Mouse (Mus musculus) thymus, adult 2 months (tissue): Measurements from ENCODE around the gene Wnk2. TPM values are rescaled to one million over a fixed set of nuclear protein-coding genes. Genes with fewer than 3 reads are reported as not detected.

ENCODE experiments used
- DNase-seq: peaks from one replicate; pipeline ENCODE4 v3.0.0; 2021
- H3K27ac ChIP-seq: fragments of 200-500 bp; 2 replicates; pipeline ENCODE4 v1.5.1; 2012; ENCODE audit warnings: low read length, control low read depth; ENCODE audit not compliant: control insufficient read depth, insufficient read depth
- H3K27me3 ChIP-seq: fragments of 200-500 bp; 2 replicates; pipeline ENCODE4 v1.6.1; 2012; ENCODE audit warnings: mild to moderate bottlenecking, low read length, moderate library complexity, mixed read lengths; ENCODE audit not compliant: control insufficient read depth, insufficient read depth
- H3K36me3 ChIP-seq: fragments of 200-500 bp; 2 replicates; pipeline ENCODE4 v1.6.1; 2012; ENCODE audit warnings: mild to moderate bottlenecking, low read length, moderate library complexity; ENCODE audit not compliant: control insufficient read depth, insufficient read depth
- H3K4me1 ChIP-seq: fragments of 200-500 bp; replicated peaks from 2 replicates; pipeline ENCODE4 v1.6.1; 2012; ENCODE audit warnings: low read length; ENCODE audit not compliant: control insufficient read depth, insufficient read depth
- H3K4me3 ChIP-seq: fragments of 200-500 bp; 2 replicates; pipeline ENCODE4 v1.5.1; 2012; ENCODE audit warnings: mild to moderate bottlenecking, low read length, control low read depth, moderate library complexity; ENCODE audit not compliant: control insufficient read depth, insufficient read depth
- CTCF ChIP-seq: fragments of 200-500 bp; IDR thresholded peaks from 2 replicates; pipeline ENCODE4 v1.5.1; 2012; ENCODE audit warnings: mild to moderate bottlenecking, control low read depth, low read length, moderate library complexity, borderline replicate concordance; ENCODE audit not compliant: control insufficient read depth, poor library complexity, insufficient read depth; ENCODE audit errors: extremely low read depth
- POLR2A ChIP-seq: fragments of 200-500 bp; IDR thresholded peaks from 2 replicates; pipeline ENCODE4 v1.6.1; 2012; ENCODE audit warnings: mild to moderate bottlenecking, low read length, control low read depth, moderate library complexity; ENCODE audit not compliant: control insufficient read depth, poor library complexity, insufficient read depth; ENCODE audit errors: extremely low read depth
- WGBS: fragments of 180-500 bp; shearing (Covaris S2); methylation state at CpG from one replicate; pipeline ENCODE4 v1.1.7; 2018; 5-methylcytosine and 5-hydroxymethylcytosine counted together
- polyA plus RNA-seq: library from polyadenylated mRNA; depleted of rRNA; stranded (reverse); fragments of >200 nt; gene quantifications from 2 replicates; pipeline ENCODE4 v1.2.3, GENCODE M21; 2012

Wnk2 gene
- polyA plus RNA-seq, 1 experiment = 3.9 TPM

- H3K36me3 ChIP-seq = no peaks in the 10 kb centered on the region
- DNase-seq = no peak
- no peak overlapping the region for H3K27ac ChIP-seq
- no peak overlapping the region for H3K4me3 ChIP-seq
- no peaks in the 10 kb centered on the region for H3K4me1 ChIP-seq
- TF ChIP-seq POLR2A (no peak), CTCF (peak; percentile 44; the same call in 1 of the 2 replicates)
- 81% methylated on average over 4 of the region's 4 CpGs for WGBS
- H3K27me3 ChIP-seq = no peaks in the 10 kb centered on the region
These were observed 8.8 kb upstream of the Wnk2 start for GRCm38 (mm10) chr13:49156645-49157044.

GRCm38 (mm10) chr13:49154621-49155020 is 6.8 kb upstream of the Wnk2 start:
- H3K4me3 ChIP-seq = no peak overlapping the region
- no peak for TF ChIP-seq POLR2A
- no peak for TF ChIP-seq CTCF
- 86% methylated on average over 7 of the region's 7 CpGs for WGBS
- H3K27ac ChIP-seq = no peak overlapping the region
- no peaks in the 10 kb centered on the region for H3K27me3 ChIP-seq
- DNase-seq = no peak
- no peaks in the 10 kb centered on the region for H3K36me3 ChIP-seq
- H3K4me1 ChIP-seq = no peaks in the 10 kb centered on the region

GRCm38 (mm10) chr13:49154028-49154427 is 6.2 kb upstream of the Wnk2 start:
- no peak overlapping the region for H3K27ac ChIP-seq
- TF ChIP-seq POLR2A (no peak), CTCF (no peak)
- no peak for DNase-seq
- H3K4me3 ChIP-seq = no peak overlapping the region
- no peaks in the 10 kb centered on the region for H3K4me1 ChIP-seq
- 92% methylated on average over 10 of the region's 10 CpGs for WGBS
- H3K27me3 ChIP-seq = no peaks in the 10 kb centered on the region
- no peaks in the 10 kb centered on the region for H3K36me3 ChIP-seq

- no peak for TF ChIP-seq POLR2A
- no peak for TF ChIP-seq CTCF
- Histone ChIP-seq H3K4me1 (peaks cover 17% of the 10 kb centered on the region), H3K27me3 (peaks cover 15% of the 10 kb centered on the region), H3K36me3 (no peaks in the 10 kb centered on the region), H3K27ac (no peak overlapping the region), H3K4me3 (no peak overlapping the region)
- 92% methylated on average over 4 of the region's 4 CpGs for WGBS
- DNase-seq = no peak
These were observed 873 bp upstream of the Wnk2 start for GRCm38 (mm10) chr13:49148687-49149086.

GRCm38 (mm10) chr13:49147007-49147857 is 582 bp downstream of the Wnk2 start:
- Histone ChIP-seq H3K27ac (no peak overlapping the region), H3K4me3 (peak overlapping the region; percentile 48), H3K4me1 (peaks cover 17% of the 10 kb centered on the region), H3K27me3 (peaks cover 15% of the 10 kb centered on the region), H3K36me3 (no peaks in the 10 kb centered on the region)
- WGBS = 2% methylated on average over 98 of the region's 98 CpGs
- TF ChIP-seq POLR2A (no peak), CTCF (no peak)
- DNase-seq = peak; percentile 19

GRCm38 (mm10) chr13:49146698-49147006 is 1.2 kb downstream of the Wnk2 start:
- no peak for DNase-seq
- Histone ChIP-seq H3K27me3 (peaks cover 15% of the 10 kb centered on the region), H3K4me3 (peak overlapping the region; percentile 48; the same call in 1 of the 2 replicates), H3K27ac (no peak overlapping the region), H3K4me1 (peaks cover 17% of the 10 kb centered on the region), H3K36me3 (no peaks in the 10 kb centered on the region)
- WGBS = 1% methylated on average over 43 of the region's 44 CpGs
- TF ChIP-seq POLR2A (no peak), CTCF (no peak)
